Mouse (Mus musculus) ovary, postnatal 36 days (tissue): ENCODE data around the gene Nfix.
A peak's percentile ranks its signal among the peaks of the same experiment; 100 is the strongest.

Source experiments
- DNase-seq: peaks from one replicate; pipeline ENCODE4 v3.0.0; 2022; ENCODE audit warnings: low spot score, mixed read lengths

The Nfix gene

GRCm38 (mm10) chr8:84766422-84766821, 33.7 kb downstream of the Nfix start:
- no peak for DNase-seq

- DNase-seq = no peak
These were observed 34.5 kb downstream of the Nfix start for GRCm38 (mm10) chr8:84765629-84766028.

- no peak for DNase-seq
These were observed 35.2 kb downstream of the Nfix start for GRCm38 (mm10) chr8:84764870-84765495.

GRCm38 (mm10) chr8:84764100-84764499, 36.0 kb downstream of the Nfix start:
- DNase-seq = no peak

- DNase-seq = no peak
These were observed 39.2 kb downstream of the Nfix start for GRCm38 (mm10) chr8:84760901-84761300.

GRCm38 (mm10) chr8:84760405-84760805, 39.7 kb downstream of the Nfix start:
- no peak for DNase-seq

- DNase-seq = no peak
These were observed 40.4 kb downstream of the Nfix start for GRCm38 (mm10) chr8:84759718-84760117.

GRCm38 (mm10) chr8:84759126-84759525, 41.0 kb downstream of the Nfix start:
- DNase-seq = no peak

GRCm38 (mm10) chr8:84758308-84758707, 41.8 kb downstream of the Nfix start:
- DNase-seq = no peak

GRCm38 (mm10) chr8:84757501-84757900, 42.6 kb downstream of the Nfix start:
- no peak for DNase-seq

- DNase-seq = no peak
These were observed 47.2 kb downstream of the Nfix start for GRCm38 (mm10) chr8:84752734-84753582.

- no peak for DNase-seq
These were observed 50.6 kb downstream of the Nfix start for GRCm38 (mm10) chr8:84749519-84749918.

- no peak for DNase-seq
These were observed 54.9 kb downstream of the Nfix start for GRCm38 (mm10) chr8:84745032-84745925.

- peak; percentile 66 for DNase-seq
These were observed 56.4 kb downstream of the Nfix start for GRCm38 (mm10) chr8:84743517-84744420.

- DNase-seq = no peak
These were observed 57.1 kb downstream of the Nfix start for GRCm38 (mm10) chr8:84743054-84743415.

- DNase-seq = peak; percentile 48
These were observed 57.7 kb downstream of the Nfix start for GRCm38 (mm10) chr8:84742171-84743053.

- no peak for DNase-seq
These were observed 59.0 kb downstream of the Nfix start for GRCm38 (mm10) chr8:84740895-84741843.

GRCm38 (mm10) chr8:84739401-84739742, 60.8 kb downstream of the Nfix start:
- no peak for DNase-seq

GRCm38 (mm10) chr8:84738715-84739400, 61.3 kb downstream of the Nfix start:
- DNase-seq = no peak
